Mouse (Mus musculus): ENCODE measurements at regions not wholly inside any gene's neighbourhood (a gene's known extent, or its start where the extent isn't known, plus 50 kb on each side); places are given as distances from the start of the nearest gene placed in this dataset.

GRCm38 (mm10) chr2:92528119-92528830 lies 67.9 kb upstream of the Slc35c1 start:
- TF ChIP-seq MXI1 (IDR thresholded peaks at IDR 0.05; ENCODE audit: low read depth, low read length) (no peak), BHLHE40 (IDR thresholded peaks at IDR 0.05; ENCODE audit: low read depth, low read length) (no peak), USF1 (IDR thresholded peaks at IDR 0.05; ENCODE audit: low read depth, low read length) (no peak), CTCF (conservative IDR thresholded peaks at IDR 0.05 in 1 of 2, IDR thresholded peaks at IDR 0.05 in 1 of 2; ENCODE audit: low read depth in 2 of 2, low read length in 2 of 2) (no peak), SIN3A (IDR thresholded peaks at IDR 0.05; ENCODE audit: low read length) (no peak), CHD2 (IDR thresholded peaks at IDR 0.05; ENCODE audit: low read length) (no peak), POLR2A (IDR thresholded peaks at IDR 0.05; ENCODE audit: low read depth, low read length) (no peak), GABPA (IDR thresholded peaks at IDR 0.05; ENCODE audit: insufficient replicate concordance, low read depth, low read length) (no peak), KAT2A (IDR thresholded peaks at IDR 0.05; ENCODE audit: insufficient replicate concordance, low read length) (no peak), ELF1 (IDR thresholded peaks at IDR 0.05; ENCODE audit: low read depth, low read length) (no peak), USF2 (conservative IDR thresholded peaks at IDR 0.05; ENCODE audit: low read depth, low read length) (no peak), EP300 (IDR thresholded peaks at IDR 0.05; ENCODE audit: low read length) (no peak), JUND (conservative IDR thresholded peaks at IDR 0.05; ENCODE audit: low read depth, low read length) (no peak), MEF2A (IDR thresholded peaks at IDR 0.05; ENCODE audit: borderline replicate concordance, low read depth, low read length) (no peak)

Measured in CH12.LX (cell line).